Mouse (Mus musculus): Measurements from ENCODE around the gene Braf.

DNA sequence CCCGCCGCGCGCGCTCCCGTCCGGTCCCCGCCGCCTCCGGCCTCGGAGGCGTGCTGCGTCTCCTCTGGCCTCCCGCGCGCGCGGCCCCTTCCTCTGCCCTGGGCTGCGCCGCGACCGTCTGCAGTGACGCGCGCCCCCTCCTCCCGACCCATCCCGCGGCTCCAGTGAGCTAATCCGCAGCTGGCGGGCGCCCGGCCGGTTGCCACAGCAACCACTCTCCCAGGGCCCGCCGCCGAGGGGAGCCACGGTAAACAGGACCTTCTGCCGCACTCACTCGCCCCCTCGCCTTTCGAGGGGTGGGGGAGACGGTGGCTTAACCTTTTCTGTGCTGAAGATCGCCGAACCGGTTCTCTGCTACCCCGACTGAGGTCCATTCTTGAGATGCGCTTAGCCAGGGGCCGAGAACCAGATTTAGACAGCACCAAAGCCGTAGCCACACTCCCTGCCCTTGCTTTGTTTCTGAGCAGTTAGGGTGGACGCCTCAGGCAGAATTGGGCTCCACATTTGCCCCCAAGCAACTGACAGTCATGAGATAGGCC is 167.5 kb downstream of the Braf start, which contains the start of gene Dennd2a:
- no peak for TF ChIP-seq CTCF (IDR thresholded peaks at IDR 0.05; ENCODE audit: low read depth, low read length)
- no peak for TF ChIP-seq EP300 (IDR thresholded peaks at IDR 0.05; ENCODE audit: insufficient read depth, low read depth, low read length)
- TF ChIP-seq POLR2A (IDR thresholded peaks at IDR 0.05; ENCODE audit: insufficient read depth, low read length), result no peak

All from ES-Bruce4 (cell line).